Mouse (Mus musculus) liver, adult 2 months (tissue): ENCODE measurements at regions not wholly inside any gene's neighbourhood (a gene's known extent, or its start where the extent isn't known, plus 50 kb on each side); places are given as distances from the start of the nearest gene placed in this dataset.

ENCODE experiments used
- DNase-seq: peaks from one replicate; pipeline ENCODE4 v3.0.0-alpha.2; 2011; ENCODE audit warnings: low read depth, low spot score; ENCODE audit errors: extremely low read depth
- H3K27ac ChIP-seq: fragments of 200-500 bp; replicated peaks from 2 replicates; pipeline ENCODE4 v1.5.1; 2012; ENCODE audit warnings: low read depth, mild to moderate bottlenecking, control low read depth, inconsistent platforms, low read length; ENCODE audit not compliant: insufficient read depth
- H3K27me3 ChIP-seq: fragments of 200-500 bp; 2 replicates; pipeline ENCODE4 v1.6.1; 2012; ENCODE audit warnings: mild to moderate bottlenecking, moderate library complexity, low read length, inconsistent platforms; ENCODE audit not compliant: control insufficient read depth, insufficient read depth
- H3K36me3 ChIP-seq: fragments of 200-500 bp; 2 replicates; pipeline ENCODE4 v1.6.1; 2012; ENCODE audit warnings: low read length, inconsistent platforms; ENCODE audit not compliant: control insufficient read depth, insufficient read depth
- H3K4me1 ChIP-seq: fragments of 200-500 bp; 2 replicates; pipeline ENCODE4 v1.6.1; 2011; ENCODE audit warnings: low read length; ENCODE audit not compliant: control insufficient read depth, insufficient read depth
- H3K4me3 ChIP-seq: fragments of 200-500 bp; 2 replicates; pipeline ENCODE4 v1.5.1; 2011; ENCODE audit warnings: low read depth, mild to moderate bottlenecking, control low read depth, low read length, moderate library complexity; ENCODE audit not compliant: insufficient read depth
- H3K79me2 ChIP-seq: fragments of 200-500 bp; 2 replicates; pipeline ENCODE4 v1.6.1; 2012; ENCODE audit warnings: inconsistent platforms, mild to moderate bottlenecking, low read length, moderate library complexity; ENCODE audit not compliant: control insufficient read depth, insufficient read depth
- H3K9ac ChIP-seq: fragments of 200-500 bp; 2 replicates; pipeline ENCODE4 v1.6.1; 2012; ENCODE audit warnings: low read depth, mild to moderate bottlenecking, control low read depth, inconsistent platforms, low read length
- CTCF ChIP-seq: fragments of 200-500 bp; IDR thresholded peaks from 2 replicates; pipeline ENCODE4 v1.5.1; 2011; ENCODE audit warnings: low read depth, low read length, control low read depth
- POLR2A ChIP-seq: fragments of 200-500 bp; IDR thresholded peaks from 2 replicates; pipeline ENCODE4 v1.6.1; 2011; ENCODE audit warnings: low read length, control low read depth; ENCODE audit not compliant: insufficient read depth; ENCODE audit errors: extremely low read depth
- WGBS: fragments of 180-500 bp; shearing (Covaris S2); methylation state at CpG from one replicate; pipeline ENCODE4 v1.1.7; 2018; 5-methylcytosine and 5-hydroxymethylcytosine counted together

DNA sequence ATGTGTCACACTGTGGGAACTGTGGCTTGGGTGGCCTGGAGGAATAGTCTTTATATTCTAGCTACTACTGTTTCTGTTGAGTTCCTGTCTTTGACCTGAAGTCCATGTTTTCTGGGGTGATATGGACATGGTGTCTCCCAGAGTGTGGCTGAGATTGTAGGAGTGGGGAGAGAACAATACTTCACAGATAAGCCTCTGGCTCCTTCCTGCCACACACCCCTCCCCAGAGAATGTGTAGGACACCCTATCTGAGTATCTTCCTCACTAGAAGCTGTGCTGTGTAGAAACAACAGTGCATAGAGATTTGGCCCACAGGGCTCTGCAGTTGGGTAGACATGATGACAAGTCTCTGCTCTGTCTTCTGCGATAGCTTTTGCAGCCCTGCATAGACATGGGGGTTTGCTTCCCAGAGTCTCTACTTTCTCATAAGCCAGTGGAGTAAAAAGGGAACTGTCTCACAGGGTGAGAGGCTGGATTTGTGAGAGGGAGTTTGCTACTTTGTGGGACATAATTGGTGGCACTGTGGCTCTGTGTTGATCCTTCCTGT is 67.2 kb upstream of the Wdr11 start:
- 70% methylated on average over 1 of the region's 1 CpGs for WGBS
- Histone ChIP-seq H3K27me3 (no peaks in the 10 kb centered on the region), H3K36me3 (no peaks in the 10 kb centered on the region), H3K4me1 (peaks cover 3% of the 10 kb centered on the region; the same call in 1 of the 2 replicates), H3K9ac (no peak overlapping the region), H3K27ac (peak overlapping the region; percentile 63), H3K4me3 (no peak overlapping the region), H3K79me2 (no peaks in the 10 kb centered on the region)
- TF ChIP-seq POLR2A (no peak), CTCF (no peak)
- DNase-seq: peak; percentile 4

GRCm38 (mm10) chr7:129525985-129526384 is 65.7 kb upstream of the Wdr11 start:
- H3K36me3 ChIP-seq: no peaks in the 10 kb centered on the region
- H3K79me2 ChIP-seq: no peaks in the 10 kb centered on the region
- TF ChIP-seq POLR2A (no peak), CTCF (no peak)
- no peaks in the 10 kb centered on the region for H3K27me3 ChIP-seq
- peak; percentile 36 for DNase-seq
- H3K4me3 ChIP-seq: no peak overlapping the region
- H3K27ac ChIP-seq: peak overlapping the region; percentile 44; the same call in 1 of the 2 replicates
- peaks cover 3% of the 10 kb centered on the region; the same call in 1 of the 2 replicates for H3K4me1 ChIP-seq
- no peak overlapping the region for H3K9ac ChIP-seq
- 49% methylated on average over 3 of the region's 3 CpGs for whole genome bisulfite sequencing

DNA sequence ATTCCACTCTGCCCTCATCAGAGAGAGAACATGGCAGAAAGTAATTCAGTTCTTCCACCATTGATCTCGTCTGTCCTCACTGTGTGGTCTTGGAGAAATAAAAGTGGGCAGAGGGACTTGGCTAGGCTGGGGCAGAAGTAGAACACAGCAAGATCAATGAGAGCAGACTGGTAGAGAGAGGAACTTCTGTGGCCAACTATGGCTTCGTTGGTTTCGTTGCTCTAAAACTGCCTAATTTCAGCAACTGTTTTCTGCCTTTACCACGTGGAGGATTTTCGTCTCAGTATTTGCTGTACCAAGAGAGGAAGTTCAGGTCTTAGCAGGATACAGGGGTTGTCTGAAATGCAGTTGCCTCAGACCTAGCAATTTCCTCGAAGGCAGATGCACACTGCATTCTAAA is 63.4 kb upstream of the Wdr11 start:
- Histone ChIP-seq H3K9ac (no peak overlapping the region), H3K27me3 (no peaks in the 10 kb centered on the region), H3K79me2 (no peaks in the 10 kb centered on the region), H3K27ac (no peak overlapping the region), H3K36me3 (no peaks in the 10 kb centered on the region), H3K4me1 (peaks cover 3% of the 10 kb centered on the region; the same call in 1 of the 2 replicates), H3K4me3 (no peak overlapping the region)
- WGBS: 52% methylated on average over 6 of the region's 6 CpGs
- peak; percentile 33 for DNase-seq
- TF ChIP-seq CTCF (no peak), POLR2A (no peak)

DNA sequence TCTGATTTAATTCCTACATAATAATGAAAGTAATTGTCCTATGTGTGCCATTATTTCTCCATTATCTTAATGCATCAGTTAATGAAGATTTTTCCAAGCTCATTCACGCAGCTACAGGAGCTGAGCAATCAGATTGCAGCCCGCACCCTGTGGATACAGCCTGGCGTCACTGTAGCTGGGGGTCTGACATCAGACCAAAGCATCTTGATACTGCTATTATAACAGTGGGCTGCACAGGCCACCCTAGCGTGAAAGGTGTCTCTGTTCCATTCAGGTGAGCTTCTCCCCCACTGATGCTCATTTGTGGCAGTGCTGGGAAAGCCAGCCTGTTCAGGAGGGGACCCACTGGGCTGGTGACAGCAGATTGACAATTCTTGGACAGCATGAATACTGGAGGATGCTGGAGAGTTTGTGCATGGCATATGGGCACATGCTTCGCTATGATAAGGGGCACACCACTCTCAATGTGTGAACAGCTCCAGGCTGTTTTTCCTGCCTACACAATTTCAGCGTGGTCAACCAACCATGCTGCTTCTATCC is 58.2 kb upstream of the Wdr11 start:
- no peaks in the 10 kb centered on the region for H3K4me1 ChIP-seq
- TF ChIP-seq CTCF (no peak), POLR2A (no peak)
- WGBS: 79% methylated on average over 6 of the region's 6 CpGs
- no peaks in the 10 kb centered on the region for H3K79me2 ChIP-seq
- H3K36me3 ChIP-seq: no peaks in the 10 kb centered on the region
- H3K4me3 ChIP-seq: no peak overlapping the region
- H3K9ac ChIP-seq: no peak overlapping the region
- no peaks in the 10 kb centered on the region for H3K27me3 ChIP-seq
- H3K27ac ChIP-seq: no peak overlapping the region
- no peak for DNase-seq
